Mouse (Mus musculus) ES-E14 (cell line): ENCODE measurements around the gene Gm30191. TPM values are rescaled to one million over a fixed set of nuclear protein-coding genes. Genes with fewer than 3 reads are reported as not detected.

Experiments
- DNase-seq: peaks from one replicate; pipeline ENCODE4 v3.0.0-alpha.2; 2013; ENCODE audit warnings: low read depth, low spot score
- H3K27ac ChIP-seq: 2 replicates; pipeline ENCODE4 v1.5.1; 2012; ENCODE audit warnings: low read depth, mild to moderate bottlenecking, low read length, moderate library complexity, mixed read lengths; ENCODE audit not compliant: poor library complexity, insufficient read depth, severe bottlenecking
- H3K36me3 ChIP-seq: 2 replicates; pipeline ENCODE4 v1.6.1; 2012; ENCODE audit warnings: mild to moderate bottlenecking, low read length, moderate library complexity, mixed read lengths; ENCODE audit not compliant: control insufficient read depth, poor library complexity, insufficient read depth, severe bottlenecking
- H3K4me1 ChIP-seq, 2 experiments: fragments of 150-350 bp in 1 of 2; sonication (generic) in 1 of 2; 2 replicates each; pipeline ENCODE4 v1.6.1; 2012; ENCODE audit warnings: low read length in 2 of 2, mild to moderate bottlenecking in 1 of 2, mixed read lengths in 1 of 2; ENCODE audit not compliant: control insufficient read depth in 2 of 2, insufficient read depth in 2 of 2, poor library complexity in 1 of 2
- H3K4me3 ChIP-seq, 2 experiments: fragments of 150-350 bp in 1 of 2; sonication (generic) in 1 of 2; 2 replicates each; pipeline ENCODE4 v1.5.1; 2012; ENCODE audit warnings: low read length in 2 of 2, low read depth in 1 of 2, mild to moderate bottlenecking in 1 of 2, mixed read lengths in 1 of 2; ENCODE audit not compliant: insufficient read depth in 1 of 2, poor library complexity in 1 of 2, severe bottlenecking in 1 of 2
- H3K9ac ChIP-seq: 2 replicates; pipeline ENCODE4 v1.6.1; 2012; ENCODE audit warnings: low read depth, mild to moderate bottlenecking, low read length, mixed read lengths; ENCODE audit not compliant: poor library complexity, insufficient read depth, severe bottlenecking
- H3K9me3 ChIP-seq: fragments of 150-350 bp; sonication (generic); 2 replicates; pipeline ENCODE4 v1.6.1; 2012; ENCODE audit warnings: low read depth, mild to moderate bottlenecking, low read length; ENCODE audit not compliant: control insufficient read depth, insufficient read depth
- CHD2 ChIP-seq: IDR thresholded peaks from 2 replicates; pipeline ENCODE4 v1.6.1; 2014; ENCODE audit warnings: mild to moderate bottlenecking, low read depth, low read length, inconsistent platforms
- HCFC1 ChIP-seq: IDR thresholded peaks from 2 replicates; pipeline ENCODE4 v1.6.1; 2012; ENCODE audit warnings: low read length, inconsistent platforms, borderline replicate concordance; ENCODE audit not compliant: insufficient read depth
- MAFK ChIP-seq: IDR thresholded peaks from 2 replicates; pipeline ENCODE4 v1.6.1; 2014; ENCODE audit warnings: mild to moderate bottlenecking, low read depth, low read length, inconsistent platforms; ENCODE audit not compliant: insufficient read depth
- ZC3H11A ChIP-seq: IDR thresholded peaks from 2 replicates; pipeline ENCODE4 v1.6.1; 2012; ENCODE audit warnings: low read depth, mild to moderate bottlenecking, inconsistent platforms, low read length, borderline replicate concordance
- ZNF384 ChIP-seq: IDR thresholded peaks from 2 replicates; pipeline ENCODE4 v1.6.1; 2012; ENCODE audit warnings: low read depth, low read length, inconsistent platforms
- in situ Hi-C, 2 experiments: fragments of 600-800 bp; cut with MboI; formaldehyde crosslinking; loops; one replicate each; pipeline ENCODE4 v1.15.1; 2025; ENCODE audit warnings: low sequenced_read_pairs in 2 of 2, inconsistent platforms in 1 of 2; ENCODE audit not compliant: unreplicated experiment in 2 of 2
- total RNA-seq: library from RNA; depleted of rRNA; stranded (reverse); fragments of 300-350 nt; gene quantifications from 2 replicates; pipeline ENCODE4 v1.2.3, GENCODE M21; 2012

The Gm30191 gene
- total RNA-seq, 1 experiment: not detected

DNA sequence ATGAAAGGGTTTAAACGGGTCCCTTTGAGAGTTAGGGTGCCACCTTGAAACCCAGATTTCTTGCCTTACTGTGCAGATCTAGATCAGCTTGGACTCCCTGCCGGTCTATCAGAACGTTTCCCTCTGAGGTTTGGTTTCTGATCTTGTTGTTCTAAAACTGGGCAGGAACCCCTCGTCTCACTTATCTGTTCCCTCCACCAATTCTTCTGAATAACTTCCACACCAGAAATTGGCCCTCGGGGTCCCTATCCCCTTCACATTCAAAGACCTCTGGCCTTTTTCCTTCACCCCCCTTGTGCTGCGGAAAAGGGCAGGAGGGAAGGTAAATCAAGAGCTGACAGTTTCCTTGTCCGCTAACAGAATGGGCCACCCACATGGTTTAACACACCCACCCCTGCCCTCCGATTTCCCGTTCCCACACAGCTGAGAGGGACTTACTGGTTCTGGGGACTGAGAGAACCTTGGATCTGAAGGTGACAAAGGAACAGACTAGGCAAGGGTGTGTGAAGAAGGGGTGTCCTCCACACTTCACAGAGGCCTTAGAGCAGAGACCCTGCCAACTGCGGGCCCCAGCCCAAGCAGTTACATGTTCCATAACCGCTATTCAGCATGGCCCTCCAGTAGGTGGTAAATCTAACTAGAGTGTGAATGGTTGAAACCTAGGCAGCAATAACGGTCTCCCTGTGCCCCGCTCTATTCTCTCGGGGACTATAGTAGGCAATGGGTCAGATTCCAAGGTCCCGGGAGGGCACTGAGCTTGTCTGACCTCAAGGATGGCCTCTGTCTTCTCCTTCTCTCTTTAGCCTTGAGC is 6.4 kb downstream of the Gm30191 start:
- TF ChIP-seq CHD2: no peak
- no peak for TF ChIP-seq ZC3H11A
- no peak for TF ChIP-seq HCFC1
- Histone ChIP-seq H3K4me3 (peak overlapping the region in 1 of 2 experiments; percentile 57; a peak in 3 of 4 replicates), H3K9me3 (no peaks in the 10 kb centered on the region), H3K9ac (no peak overlapping the region; the same call in 1 of the 2 replicates), H3K27ac (no peak overlapping the region), H3K36me3 (no peaks in the 10 kb centered on the region), H3K4me1 (peaks cover 12 to 44% of the 10 kb centered on the region in 2 experiments)
- DNase-seq: no peak
- in situ Hi-C loops: no loop called here

DNA sequence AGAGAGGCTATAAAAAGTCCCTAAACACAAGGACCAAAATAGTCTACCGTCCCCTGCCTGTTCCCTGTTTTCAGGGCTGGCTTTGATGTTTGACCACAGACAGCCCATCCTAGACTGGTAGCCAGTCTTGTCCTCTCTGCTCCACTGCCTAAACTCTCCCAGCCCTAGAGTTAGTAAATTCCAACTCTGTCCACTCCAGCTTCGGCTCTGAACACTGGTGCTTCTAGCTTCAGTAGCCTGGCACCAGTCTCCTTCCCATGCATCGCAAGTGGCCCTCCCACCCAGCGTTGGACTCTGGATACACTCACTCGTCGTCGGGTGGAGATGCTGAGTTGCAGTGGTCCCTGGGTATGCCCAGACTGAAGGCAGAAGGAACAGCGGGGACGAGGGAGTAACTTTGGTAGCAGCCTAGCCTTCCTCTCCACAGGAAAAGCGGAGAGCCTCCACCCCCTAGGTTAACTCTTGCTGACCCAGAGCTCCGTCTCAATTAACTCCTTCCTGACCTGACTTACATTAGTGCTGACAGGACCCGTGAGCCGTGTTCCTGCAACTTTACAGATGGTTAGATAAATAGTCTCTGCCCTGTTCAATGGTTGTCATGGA is 7.1 kb downstream of the Gm30191 start, which contains the start of gene Grrp1:
Gene Grrp1, minus strand, starts transcription at position 385 of the 603 bp plus-strand sequence.
- Histone ChIP-seq H3K9me3 (no peaks in the 10 kb centered on the region), H3K4me1 (peaks cover 12 to 44% of the 10 kb centered on the region in 2 experiments), H3K36me3 (no peaks in the 10 kb centered on the region), H3K27ac (no peak within 1 kb of the TSS), H3K4me3 (peak within 1 kb of the TSS in 1 of 2 experiments; percentile 57; a peak in 3 of 4 replicates), H3K9ac (peak within 1 kb of the TSS; percentile 49)
- TF ChIP-seq MAFK (no peak), CHD2 (no peak), ZC3H11A (no peak), HCFC1 (no peak), ZNF384 (no peak)
- in situ Hi-C loops: no loop called here
- DNase-seq: no peak

DNA sequence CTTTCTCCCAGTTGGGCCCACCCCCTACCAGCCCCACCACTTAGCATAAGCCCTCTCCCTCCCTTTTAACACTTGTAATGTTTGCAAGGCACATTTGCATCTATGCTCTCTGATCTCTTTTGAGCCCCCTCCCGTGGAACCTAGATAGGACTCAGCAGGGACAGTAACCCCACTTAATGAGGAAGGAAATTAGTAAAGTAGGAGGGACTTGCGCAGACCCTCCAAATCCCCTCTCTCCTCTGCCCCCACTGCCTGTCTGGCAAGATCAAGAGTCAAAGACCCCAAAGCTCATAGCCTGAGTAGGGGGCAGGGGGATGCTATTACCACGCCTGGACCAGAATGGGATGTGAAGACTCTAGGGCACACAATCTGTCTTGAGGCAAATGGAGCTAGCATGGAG is 8.1 kb downstream of the Gm30191 start:
- Histone ChIP-seq H3K27ac (no peak overlapping the region), H3K36me3 (no peaks in the 10 kb centered on the region), H3K4me3 (no peak overlapping the region), H3K4me1 (peaks cover 12 to 42% of the 10 kb centered on the region in 2 experiments), H3K9ac (no peak overlapping the region), H3K9me3 (no peaks in the 10 kb centered on the region)
- in situ Hi-C loops: no loop called here
- TF ChIP-seq HCFC1 (no peak), ZNF384 (no peak)
- no peak for DNase-seq

DNA sequence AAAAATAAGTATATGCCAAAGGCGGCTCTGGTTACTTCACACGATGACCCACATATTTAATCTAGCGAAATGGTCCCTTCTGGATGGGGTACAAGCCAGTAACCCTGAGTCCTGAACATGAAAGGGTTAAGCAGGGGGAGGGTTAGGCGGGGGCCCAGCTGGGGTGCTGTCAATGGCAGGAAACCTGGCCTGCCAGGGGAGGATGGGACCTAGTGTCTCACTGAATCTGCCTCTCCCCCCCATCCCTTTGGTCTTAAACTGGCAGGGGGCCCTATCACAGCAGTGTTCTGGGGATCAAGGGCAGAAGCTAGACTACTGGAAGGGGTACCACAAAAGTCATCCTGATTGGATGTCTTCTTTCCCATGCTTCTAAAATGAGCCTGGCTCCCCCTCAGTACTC is 9.1 kb downstream of the Gm30191 start:
- Histone ChIP-seq H3K4me1 (peaks cover 12 to 41% of the 10 kb centered on the region in 2 experiments), H3K9ac (peak overlapping the region; percentile 26; the same call in 1 of the 2 replicates), H3K36me3 (no peaks in the 10 kb centered on the region), H3K27ac (no peak overlapping the region; the same call in 1 of the 2 replicates), H3K4me3 (no peak overlapping the region), H3K9me3 (no peaks in the 10 kb centered on the region)
- in situ Hi-C loops: no loop called here
- TF ChIP-seq ZNF384: no peak
- TF ChIP-seq MAFK: no peak
- no peak for TF ChIP-seq HCFC1
- DNase-seq: no peak
